Mouse (Mus musculus) urinary bladder, postnatal 0 days (tissue): ENCODE measurements around the gene Gm609. TPM values are rescaled to one million over a fixed set of nuclear protein-coding genes. Genes with fewer than 3 reads are reported as not detected.

Experiments used
- polyA plus RNA-seq: library from polyadenylated mRNA; unstranded; fragments of >200 nt; fragmentation: Nextera tagmentation; extraction: Ambion mirVana; gene quantifications from 2 replicates; pipeline ENCODE4 v1.2.1, GENCODE M21; 2015

Gene Gm609
- not detected in 2 replicates for polyA plus RNA-seq

DNA sequence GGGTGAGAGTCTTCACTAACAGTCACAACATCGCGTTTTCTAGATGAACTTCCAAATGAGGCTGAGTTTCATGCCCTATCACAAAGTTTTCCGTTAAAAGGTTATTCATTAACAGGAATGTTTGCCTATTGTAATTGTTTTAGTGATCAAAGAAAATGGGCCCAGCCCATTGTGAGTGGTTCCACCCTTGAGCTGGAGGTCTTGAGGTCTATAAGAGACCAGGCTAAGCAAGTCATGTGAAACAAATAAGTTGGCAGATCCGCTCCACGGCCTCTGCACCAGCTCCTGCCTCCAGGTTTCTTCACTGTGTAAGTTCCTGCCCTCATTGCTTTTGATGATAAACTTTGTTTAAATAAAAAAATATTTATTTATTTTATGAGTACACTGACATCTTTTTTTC, at the start of gene Gm609:
Gm609 (minus strand) TSS at position 43 of the 400 bp plus-strand sequence.

DNA sequence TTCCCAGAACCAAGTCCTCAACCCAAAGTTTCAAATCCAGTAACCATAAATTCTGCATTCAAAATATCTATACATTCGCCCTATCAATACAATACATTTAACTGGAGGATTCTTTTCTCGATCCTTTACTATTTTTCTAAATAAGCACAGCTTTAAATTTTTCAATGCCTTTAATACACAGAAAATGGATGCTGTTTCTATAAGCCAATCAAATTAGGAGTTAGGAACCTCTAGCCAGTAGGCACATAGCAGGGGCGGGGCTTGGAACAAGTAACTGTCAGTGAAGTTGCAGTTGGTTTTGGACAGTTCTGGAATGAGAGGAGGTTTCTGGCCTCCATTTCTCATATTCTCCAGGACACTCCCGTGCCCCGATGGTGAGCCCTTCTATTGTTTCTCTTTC, 42.2 kb upstream of the Gm609 start, which contains the start of gene Slc9c1:
Slc9c1 (plus strand) TSS at position 301 of the 400 bp plus-strand sequence.

DNA sequence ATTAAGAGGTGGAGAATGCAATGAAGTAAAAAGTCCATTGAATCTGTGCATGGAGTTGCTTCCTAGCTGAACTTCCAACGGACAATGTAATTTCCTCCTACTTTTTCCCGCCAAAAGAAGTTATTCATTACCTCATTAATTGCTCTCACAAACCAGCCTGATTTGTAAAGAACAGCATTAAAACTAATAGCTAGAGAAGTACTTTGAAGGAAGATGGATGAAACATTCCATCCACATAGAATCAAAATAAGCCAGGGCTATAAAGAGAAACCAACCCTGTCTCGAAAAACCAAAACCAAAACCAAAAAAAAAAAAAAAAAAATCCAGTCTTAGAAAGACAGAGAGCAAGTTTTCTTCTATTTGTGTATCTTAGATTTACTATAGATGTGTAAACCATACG, 39.2 kb upstream of the Gm609 start, which contains the start of gene Gm17783:
Gm17783 (minus strand) TSS at position 101 of the 400 bp plus-strand sequence.

DNA sequence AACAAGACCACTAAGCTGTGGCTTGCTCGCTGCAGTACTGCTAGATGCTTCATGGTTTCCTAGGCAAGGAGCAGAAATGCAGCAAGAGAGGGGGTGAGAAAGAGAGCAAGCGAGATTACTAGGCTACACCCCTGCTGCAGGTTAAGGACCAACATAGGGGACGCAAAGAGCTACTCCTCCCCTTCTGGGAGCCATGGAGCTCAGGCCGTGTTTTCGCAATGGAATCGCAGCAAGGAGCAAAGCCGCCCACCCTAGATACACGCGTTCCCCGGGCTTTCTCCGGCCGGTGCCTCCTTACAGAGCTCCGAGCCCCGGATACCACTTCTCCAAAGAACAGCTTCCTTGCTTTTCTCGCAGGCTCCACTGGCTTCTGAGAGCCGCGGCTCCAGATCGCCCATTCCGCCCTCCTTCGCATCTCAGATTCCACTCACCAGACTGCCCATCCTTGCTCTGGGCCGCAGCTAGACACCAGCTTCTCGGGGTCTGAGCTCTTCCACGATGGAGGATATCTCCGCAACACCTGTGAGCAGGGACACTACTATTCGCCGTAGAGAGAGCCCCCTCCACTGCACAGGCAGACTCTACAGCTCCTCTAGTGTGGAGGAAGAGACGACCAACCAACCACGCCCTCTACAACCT, 84.2 kb downstream of the Gm609 start, which contains the start of gene Cd200:
Cd200 (minus strand) TSS at position 629 of the 639 bp plus-strand sequence.

Other genes starting within 250 kb of the Gm609 start
- 99.3 and 120 TPM in 2 replicates for gene Cd200, start 83.9 kb downstream of the Gm609 start, polyA plus RNA-seq
- not detected in 2 replicates for gene Gm17783, start 39.1 kb upstream of the Gm609 start, polyA plus RNA-seq
- gene Slc9c1, start 42.3 kb upstream of the Gm609 start, polyA plus RNA-seq = not detected in 2 replicates
- 0.30 and 0.35 TPM in 2 replicates for gene Gcsam, start 117.4 kb upstream of the Gm609 start, polyA plus RNA-seq
- 3.0 and 3.6 TPM in 2 replicates for gene BC016579, start 161.1 kb upstream of the Gm609 start, polyA plus RNA-seq
- gene Tmprss7, start 200.7 kb upstream of the Gm609 start, polyA plus RNA-seq = not detected in 2 replicates
- gene Tagln3, start 231.6 kb upstream of the Gm609 start, polyA plus RNA-seq = 0.57 and 1.1 TPM in 2 replicates
- 16.6 and 18.3 TPM in 2 replicates for gene Abhd10, start 250.0 kb upstream of the Gm609 start, polyA plus RNA-seq